Mouse (Mus musculus) 416B (cell line): ENCODE measurements around the gene Usp29.

Experiments
- DNase-seq: peaks from one replicate; pipeline ENCODE4 v3.0.0; 2011; ENCODE audit warnings: low read depth

The Usp29 gene

GRCm38 (mm10) chr7:6816706-6817376 is 86.5 kb downstream of the Usp29 start:
- no peak for DNase-seq

GRCm38 (mm10) chr7:6820296-6820695 is 89.9 kb downstream of the Usp29 start:
- DNase-seq, result no peak

GRCm38 (mm10) chr7:6822633-6823032 is 92.3 kb downstream of the Usp29 start:
- DNase-seq, result no peak

GRCm38 (mm10) chr7:6823673-6824072 is 93.3 kb downstream of the Usp29 start:
- no peak for DNase-seq

GRCm38 (mm10) chr7:6825966-6826647 is 95.7 kb downstream of the Usp29 start:
- no peak for DNase-seq

- DNase-seq, result no peak
Observed at GRCm38 (mm10) chr7:6829148-6829547, 98.8 kb downstream of the Usp29 start.

- no peak for DNase-seq
Observed at GRCm38 (mm10) chr7:6834950-6835349, 104.6 kb downstream of the Usp29 start.

- DNase-seq, result no peak
Observed at GRCm38 (mm10) chr7:6835351-6835750, 105.0 kb downstream of the Usp29 start.

- DNase-seq, result no peak
Observed at GRCm38 (mm10) chr7:6837297-6837925, 107.0 kb downstream of the Usp29 start.

GRCm38 (mm10) chr7:6837926-6838554 is 107.7 kb downstream of the Usp29 start:
- DNase-seq, result no peak

GRCm38 (mm10) chr7:6840860-6841259 is 110.5 kb downstream of the Usp29 start:
- no peak for DNase-seq

- no peak for DNase-seq
Observed at GRCm38 (mm10) chr7:6849495-6849894, 119.1 kb downstream of the Usp29 start.

- no peak for DNase-seq
Observed at GRCm38 (mm10) chr7:6850321-6850720, 119.9 kb downstream of the Usp29 start.

GRCm38 (mm10) chr7:6851256-6851655 is 120.9 kb downstream of the Usp29 start:
- no peak for DNase-seq

- DNase-seq, result no peak
Observed at GRCm38 (mm10) chr7:6851717-6852503, 121.5 kb downstream of the Usp29 start.

GRCm38 (mm10) chr7:6855613-6856405 is 125.4 kb downstream of the Usp29 start:
- DNase-seq, result no peak

- DNase-seq, result no peak
Observed at GRCm38 (mm10) chr7:6858694-6859270, 128.4 kb downstream of the Usp29 start.

GRCm38 (mm10) chr7:6860689-6861088 is 130.3 kb downstream of the Usp29 start:
- no peak for DNase-seq

- no peak for DNase-seq
Observed at GRCm38 (mm10) chr7:6866351-6866750, 136.0 kb downstream of the Usp29 start.

- no peak for DNase-seq
Observed at GRCm38 (mm10) chr7:6868831-6869230, 138.5 kb downstream of the Usp29 start.

- no peak for DNase-seq
Observed at GRCm38 (mm10) chr7:6869556-6869955, 139.2 kb downstream of the Usp29 start.
